Mouse (Mus musculus) intestine, embryonic 14.5 days (tissue): ENCODE data around the gene Rxfp3. TPM values are rescaled to one million over a fixed set of nuclear protein-coding genes. Genes with fewer than 3 reads are reported as not detected.

Experiments
- ATAC-seq: fragments of 200-750 bp; cut with Nextera tagmentation; replicated peaks from 2 replicates; pipeline ENCODE4 v1.8.0; 2017; ENCODE audit warnings: low read depth, moderate number of reproducible peaks, moderate TSS enrichment, moderate library complexity; ENCODE audit not compliant: low FRiP score, low TSS enrichment
- DNase-seq: peaks from one replicate; pipeline ENCODE4 v3.0.0-alpha.2; 2018; ENCODE audit warnings: low spot score
- H3K27ac ChIP-seq: fragments of 300-500 bp; sonication (generic); 2 replicates; pipeline ENCODE4 v1.5.1; 2014; ENCODE audit warnings: low read depth, mild to moderate bottlenecking, control low read depth
- H3K27me3 ChIP-seq: fragments of 300-500 bp; sonication (generic); replicated peaks from 2 replicates; pipeline ENCODE4 v1.6.1; 2014; ENCODE audit warnings: low read length, control low read depth; ENCODE audit not compliant: control insufficient read depth, insufficient read depth
- H3K36me3 ChIP-seq: fragments of 300-500 bp; sonication (generic); 2 replicates; pipeline ENCODE4 v1.6.1; 2014; ENCODE audit warnings: low read length, control low read depth; ENCODE audit not compliant: control insufficient read depth, insufficient read depth
- H3K4me1 ChIP-seq: fragments of 300-500 bp; sonication (generic); replicated peaks from 2 replicates; pipeline ENCODE4 v1.6.1; 2014; ENCODE audit warnings: low read length, control low read depth, mixed read lengths; ENCODE audit not compliant: control insufficient read depth, insufficient read depth
- H3K4me2 ChIP-seq: fragments of 300-500 bp; sonication (generic); 2 replicates; pipeline ENCODE4 v1.6.1; 2014; ENCODE audit warnings: low read length
- H3K4me3 ChIP-seq: fragments of 300-500 bp; sonication (generic); 2 replicates; pipeline ENCODE4 v1.5.1; 2014; ENCODE audit warnings: low read depth, low read length, control low read depth, mixed read lengths
- H3K9ac ChIP-seq: fragments of 300-500 bp; sonication (generic); 2 replicates; pipeline ENCODE4 v1.6.1; 2014; ENCODE audit warnings: mild to moderate bottlenecking, low read length
- H3K9me3 ChIP-seq: fragments of 300-500 bp; sonication (generic); 2 replicates; pipeline ENCODE4 v1.6.1; 2016; ENCODE audit warnings: low read length, control low read depth; ENCODE audit not compliant: control insufficient read depth
- WGBS: fragments of 180-500 bp; shearing (Covaris S2); extraction: QIAGEN DNeasy Blood & Tissue Kit; methylation state at CpG from one replicate; pipeline ENCODE4 v1.1.7; 2014; 5-methylcytosine and 5-hydroxymethylcytosine counted together
- polyA plus RNA-seq: library from polyadenylated mRNA; unstranded; fragments of >200 nt; fragmentation: Nextera tagmentation; extraction: Ambion mirVana; gene quantifications from 2 replicates; pipeline ENCODE4 v1.2.1, GENCODE M21; 2014

Rxfp3 gene
- polyA plus RNA-seq, 1 experiment from 2014 or later: not detected

DNA sequence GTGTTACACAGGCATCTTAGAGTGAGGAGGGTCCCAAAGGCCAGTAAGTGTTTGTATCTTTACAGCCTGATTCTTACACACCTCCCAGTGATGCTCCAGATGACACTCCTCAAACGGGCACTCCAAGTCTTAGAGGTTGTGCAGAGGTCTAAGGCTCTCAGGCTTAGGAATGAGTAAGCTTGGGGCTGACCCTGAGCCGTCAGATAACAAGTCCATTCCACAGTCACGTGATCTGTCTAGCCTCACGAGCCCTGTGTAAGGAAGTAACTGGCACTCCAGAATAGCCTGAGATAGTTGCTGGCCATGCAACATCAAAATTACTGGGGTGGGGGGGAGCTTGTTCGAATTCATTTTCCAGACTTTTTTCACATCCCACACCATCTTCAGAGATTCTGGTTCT, 2.3 kb upstream of the Rxfp3 start:
- Histone ChIP-seq H3K4me1 (peaks cover 18% of the 10 kb centered on the region), H3K36me3 (no peaks in the 10 kb centered on the region), H3K4me3 (no peak overlapping the region), H3K9me3 (no peaks in the 10 kb centered on the region), H3K4me2 (no peak overlapping the region), H3K27me3 (peaks cover 34% of the 10 kb centered on the region), H3K27ac (no peak overlapping the region), H3K9ac (no peak overlapping the region)
- ATAC-seq (no peak), DNase-seq (no peak)
- 38% methylated on average over 5 of the region's 5 CpGs for WGBS

DNA sequence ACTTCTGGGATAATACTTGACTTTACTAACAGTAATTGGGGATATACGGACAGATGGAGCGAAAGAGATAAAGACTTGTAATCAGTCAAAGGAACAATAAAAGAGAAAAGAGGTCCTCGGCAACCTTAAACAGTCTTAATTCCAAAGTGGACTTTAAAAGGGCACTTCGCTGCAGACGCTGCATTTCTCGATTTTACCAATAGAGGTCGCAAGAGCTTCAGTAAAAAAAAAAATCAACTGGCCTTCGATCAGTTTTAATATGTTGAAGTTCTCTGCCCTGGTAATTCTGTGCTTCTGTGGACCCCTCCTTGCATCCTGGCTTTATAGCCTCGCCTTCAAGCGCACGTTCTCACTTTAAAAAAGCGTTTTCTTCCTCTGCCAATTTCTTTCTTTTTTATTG, 685 bp upstream of the Rxfp3 start:
- Histone ChIP-seq H3K4me3 (no peak overlapping the region), H3K9me3 (no peaks in the 10 kb centered on the region), H3K36me3 (no peaks in the 10 kb centered on the region), H3K27me3 (peaks cover 47% of the 10 kb centered on the region), H3K9ac (no peak overlapping the region), H3K4me2 (no peak overlapping the region), H3K4me1 (peaks cover 18% of the 10 kb centered on the region), H3K27ac (no peak overlapping the region)
- DNase-seq (peak; percentile 85), ATAC-seq (no peak)
- under 1% methylated on average over 12 of the region's 12 CpGs for WGBS

DNA sequence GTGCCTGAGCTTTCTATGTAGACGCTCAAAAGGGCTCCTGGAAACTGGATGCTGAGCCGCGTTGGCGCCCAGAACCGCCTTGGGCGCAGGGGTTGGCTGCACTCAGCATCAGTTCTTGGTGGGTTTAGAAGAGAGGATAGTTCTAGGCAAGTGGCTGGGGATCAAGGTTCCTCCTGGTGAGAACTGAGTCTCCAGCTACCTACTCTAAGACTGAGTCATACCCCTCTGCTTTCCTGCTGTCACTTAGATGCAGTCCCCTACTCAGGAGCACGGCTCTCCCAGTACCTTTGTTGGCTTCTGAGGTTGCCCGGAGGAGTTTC, 455 bp downstream of the Rxfp3 start:
- Histone ChIP-seq H3K9me3 (no peaks in the 10 kb centered on the region), H3K27me3 (peaks cover 47% of the 10 kb centered on the region), H3K4me3 (peak overlapping the region; percentile 38), H3K27ac (no peak overlapping the region), H3K9ac (no peak overlapping the region), H3K4me1 (peaks cover 18% of the 10 kb centered on the region), H3K36me3 (no peaks in the 10 kb centered on the region), H3K4me2 (peak overlapping the region; percentile 61)
- 3% methylated on average over 8 of the region's 8 CpGs for WGBS
- peak; percentile 71 for DNase-seq
- ATAC-seq: 0 out of 2 replicates have a peak, but pooled peaks have one; percentile 20

DNA sequence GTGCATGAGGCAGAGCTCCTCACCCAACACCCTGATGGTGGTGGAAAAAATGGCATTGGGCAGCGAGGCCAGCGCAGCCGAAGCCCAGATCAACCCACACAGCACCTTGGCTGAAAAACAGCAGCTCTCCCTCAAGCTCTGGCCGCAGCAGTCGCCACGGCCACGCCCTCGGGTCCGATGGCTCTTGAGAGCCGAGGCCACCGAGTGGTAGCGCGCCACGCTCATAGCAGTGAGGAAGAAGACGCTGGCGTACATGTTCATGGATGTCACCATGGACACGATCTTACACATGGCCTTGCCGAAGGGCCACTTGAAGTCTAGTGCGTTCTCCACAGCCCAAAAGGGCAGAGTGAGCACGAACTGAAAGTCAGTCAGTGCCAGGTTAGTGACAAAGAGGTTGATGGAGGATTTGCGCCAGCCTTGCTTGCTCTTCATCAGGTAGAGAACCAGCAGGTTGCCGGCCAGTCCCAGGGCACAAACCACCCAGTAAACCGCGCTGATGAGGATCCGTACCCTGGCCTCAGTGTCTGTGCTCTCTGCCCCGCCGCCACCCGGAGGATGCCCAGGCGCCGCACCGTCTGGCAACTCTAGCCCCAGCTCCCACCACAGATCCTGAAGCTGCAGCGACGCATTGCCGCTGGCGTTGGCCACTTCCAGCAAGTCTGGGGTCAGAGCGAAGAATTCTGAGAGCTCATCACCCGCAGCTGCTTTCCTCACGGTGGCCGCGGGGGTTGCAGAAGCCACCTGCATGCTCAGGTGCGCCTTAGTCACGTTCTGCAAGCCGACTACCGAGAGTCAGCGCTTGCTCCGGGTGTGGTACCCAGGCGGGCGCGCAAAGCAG, 1.0 kb downstream of the Rxfp3 start:
- H3K27me3 ChIP-seq: peaks cover 47% of the 10 kb centered on the region
- H3K4me1 ChIP-seq: peaks cover 18% of the 10 kb centered on the region
- H3K9ac ChIP-seq: no peak overlapping the region
- H3K36me3 ChIP-seq: no peaks in the 10 kb centered on the region
- DNase-seq (peak; percentile 68), ATAC-seq (0 out of 2 replicates have a peak, but pooled peaks have one; percentile 40)
- no peaks in the 10 kb centered on the region for H3K9me3 ChIP-seq
- peak overlapping the region; percentile 38 for H3K4me3 ChIP-seq
- peak overlapping the region; percentile 61 for H3K4me2 ChIP-seq
- WGBS: 2% methylated on average over 49 of the region's 49 CpGs
- H3K27ac ChIP-seq: no peak overlapping the region

DNA sequence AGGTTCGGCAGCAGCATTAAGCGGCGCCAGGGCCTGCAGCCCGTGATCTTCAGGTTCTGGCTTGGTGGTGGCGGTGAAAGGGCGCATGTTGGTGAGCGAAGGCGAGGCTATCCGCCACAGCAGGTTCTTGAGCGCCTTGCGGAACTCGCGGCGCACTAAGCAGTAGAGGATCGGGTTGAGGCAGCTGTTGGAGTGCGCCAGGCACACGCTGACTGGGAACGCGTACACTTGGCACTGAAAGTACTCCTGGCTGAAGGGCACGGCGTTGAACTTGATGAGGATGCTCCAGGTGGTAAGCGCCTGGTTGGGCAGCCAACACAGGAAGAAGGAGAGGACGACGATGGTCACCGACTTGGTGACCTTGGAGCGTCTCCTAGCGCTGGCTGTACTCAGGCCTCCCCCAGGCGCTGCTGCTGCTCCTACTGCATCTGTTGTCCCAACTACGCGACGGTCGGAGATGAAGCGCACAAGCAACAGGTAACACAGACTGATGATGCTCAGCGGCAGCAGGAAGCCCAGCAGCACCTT, 1.8 kb downstream of the Rxfp3 start:
- Histone ChIP-seq H3K9ac (no peak overlapping the region), H3K27ac (no peak overlapping the region), H3K9me3 (no peaks in the 10 kb centered on the region), H3K27me3 (peaks cover 47% of the 10 kb centered on the region), H3K36me3 (no peaks in the 10 kb centered on the region), H3K4me1 (peaks cover 18% of the 10 kb centered on the region), H3K4me2 (peak overlapping the region; percentile 61), H3K4me3 (peak overlapping the region; percentile 38)
- 4% methylated on average over 34 of the region's 34 CpGs for WGBS
- ATAC-seq (no peak), DNase-seq (peak; percentile 56)

DNA sequence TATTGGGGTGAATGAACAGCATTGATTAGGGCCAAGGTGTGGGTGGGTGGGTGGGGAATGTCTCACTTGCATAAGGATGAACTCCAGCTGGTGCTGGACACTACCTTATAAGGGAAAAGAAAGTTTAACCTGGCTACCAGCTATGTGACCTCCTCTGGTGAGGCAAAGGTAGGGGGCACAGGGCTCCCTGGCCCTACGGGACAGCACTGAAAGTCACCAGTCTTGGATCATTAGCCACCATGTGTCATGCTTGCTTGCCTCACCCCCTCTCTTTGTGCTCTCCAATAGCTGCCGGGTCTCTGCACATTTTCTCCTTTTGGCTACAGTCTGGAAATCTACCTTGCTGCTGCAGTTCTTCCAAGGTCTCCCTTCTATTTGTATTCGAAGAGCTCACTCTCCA, 7.6 kb downstream of the Rxfp3 start:
- Histone ChIP-seq H3K4me2 (no peak overlapping the region), H3K9ac (no peak overlapping the region), H3K4me3 (no peak overlapping the region), H3K4me1 (no peaks in the 10 kb centered on the region), H3K9me3 (no peaks in the 10 kb centered on the region), H3K27ac (no peak overlapping the region), H3K36me3 (no peaks in the 10 kb centered on the region), H3K27me3 (peaks cover 15% of the 10 kb centered on the region)
- no peak for ATAC-seq
- no peak for DNase-seq
- WGBS: 89% methylated on average over 3 of the region's 3 CpGs

DNA sequence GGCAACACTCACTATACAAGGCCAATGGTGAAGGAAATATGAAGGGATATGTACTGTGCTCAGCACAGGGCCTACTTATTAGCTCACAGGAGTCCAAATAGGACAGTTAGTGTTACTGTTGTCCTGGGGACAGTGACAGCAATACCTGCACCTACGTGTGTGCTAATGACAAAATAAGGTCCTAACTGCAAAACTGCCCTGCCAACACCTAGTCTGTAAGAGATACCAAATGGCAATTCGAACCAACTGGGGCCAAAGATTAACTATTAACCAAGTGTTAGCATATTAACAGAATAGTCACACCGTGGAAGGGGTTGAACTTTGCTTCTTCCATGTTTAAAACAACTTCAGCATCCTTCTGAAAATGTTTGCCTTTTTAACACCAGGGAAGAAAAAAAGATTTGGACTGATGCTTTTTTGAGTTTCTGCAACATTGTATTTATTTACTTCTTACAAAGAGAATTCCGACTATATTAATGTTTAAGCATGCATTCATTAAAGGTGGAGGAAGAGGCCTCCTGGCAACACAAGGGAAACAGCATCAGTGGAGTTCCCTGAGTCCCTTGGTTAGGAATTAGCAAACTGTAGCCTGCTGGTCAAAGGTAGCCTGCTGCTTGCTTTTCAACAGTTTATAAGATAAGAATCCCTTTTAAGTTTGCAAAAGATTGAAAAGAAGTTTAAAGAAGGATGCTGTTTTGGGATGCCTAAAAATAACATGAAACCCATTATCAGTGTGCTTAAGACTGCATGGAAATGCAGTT, 10.8 kb downstream of the Rxfp3 start:
- no peaks in the 10 kb centered on the region for H3K4me1 ChIP-seq
- no peaks in the 10 kb centered on the region for H3K36me3 ChIP-seq
- WGBS: 62% methylated on average over 4 of the region's 4 CpGs
- H3K27ac ChIP-seq: no peak overlapping the region
- no peaks in the 10 kb centered on the region for H3K9me3 ChIP-seq
- H3K27me3 ChIP-seq: no peaks in the 10 kb centered on the region
- no peak overlapping the region for H3K4me3 ChIP-seq
- H3K4me2 ChIP-seq: no peak overlapping the region
- ATAC-seq (no peak), DNase-seq (no peak)
- H3K9ac ChIP-seq: no peak overlapping the region

DNA sequence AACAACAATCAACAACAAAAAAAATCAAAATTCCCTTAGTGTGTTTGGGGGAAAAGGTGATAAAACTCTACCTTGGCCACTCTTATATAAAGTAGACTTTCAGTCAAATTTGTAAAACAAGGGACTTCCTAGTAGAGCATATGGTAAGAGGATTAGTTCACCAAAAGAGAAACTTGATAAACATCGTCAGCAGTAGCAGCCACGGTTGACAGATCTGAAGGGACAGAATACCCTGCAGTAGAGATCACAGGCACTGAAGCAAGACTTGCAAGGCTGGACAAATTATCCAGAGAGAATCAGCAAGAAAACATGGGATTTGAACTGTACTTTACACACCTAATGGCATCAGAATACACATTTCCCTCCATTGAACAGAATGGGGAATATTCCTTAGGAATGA, 22.9 kb downstream of the Rxfp3 start:
- no peaks in the 10 kb centered on the region for H3K36me3 ChIP-seq
- DNase-seq: no peak
- H3K9ac ChIP-seq: no peak overlapping the region
- no peak overlapping the region for H3K4me3 ChIP-seq
- H3K27ac ChIP-seq: no peak overlapping the region
- H3K9me3 ChIP-seq: no peaks in the 10 kb centered on the region
- H3K4me1 ChIP-seq: no peaks in the 10 kb centered on the region
- no peak for ATAC-seq
- no peaks in the 10 kb centered on the region for H3K27me3 ChIP-seq
- H3K4me2 ChIP-seq: no peak overlapping the region
- WGBS: 81% methylated on average over 2 of the region's 2 CpGs
